Mouse (Mus musculus): ENCODE measurements at regions not wholly inside any gene's neighbourhood (a gene's known extent, or its start where the extent isn't known, plus 50 kb on each side); places are given as distances from the start of the nearest gene placed in this dataset.
"Not testable (repeated sequence)": the region's sequence is repeated elsewhere in the genome, so short reads cannot be mapped to it uniquely, and the experiment has no call there.

- DNase-seq (ENCODE audit: extremely low spot score in 1 of 2, low spot score in 1 of 2) = no peak
These were observed 274.1 kb downstream of the Rpia start for GRCm38 (mm10) chr6:70517932-70518331.

- DNase-seq (ENCODE audit: extremely low spot score in 1 of 2, low spot score in 1 of 2) = no peak
These were observed 323.2 kb downstream of the Rpia start for GRCm38 (mm10) chr6:70468623-70469479.

- no peak for DNase-seq (ENCODE audit: extremely low spot score in 1 of 2, low spot score in 1 of 2)
These were observed 334.8 kb downstream of the Rpia start for GRCm38 (mm10) chr6:70457279-70457678.

- DNase-seq (ENCODE audit: extremely low spot score in 1 of 2, low spot score in 1 of 2) = not testable (repeated sequence)
These were observed 357.3 kb downstream of the Rpia start for GRCm38 (mm10) chr6:70434739-70435138.

- DNase-seq (ENCODE audit: extremely low spot score in 1 of 2, low spot score in 1 of 2) = not testable (repeated sequence)
These were observed 385.7 kb downstream of the Rpia start for GRCm38 (mm10) chr6:70406290-70406689.

- not testable (repeated sequence) for DNase-seq (ENCODE audit: extremely low spot score in 1 of 2, low spot score in 1 of 2)
These were observed 402.2 kb downstream of the Rpia start for GRCm38 (mm10) chr6:70389850-70390249.

GRCm38 (mm10) chr6:70386396-70386795 lies 405.6 kb downstream of the Rpia start:
- not testable (repeated sequence) for DNase-seq (ENCODE audit: extremely low spot score in 1 of 2, low spot score in 1 of 2)

GRCm38 (mm10) chr6:70379339-70379738 lies 412.7 kb downstream of the Rpia start:
- DNase-seq (ENCODE audit: extremely low spot score in 1 of 2, low spot score in 1 of 2) = not testable (repeated sequence)

GRCm38 (mm10) chr6:70371821-70372220 lies 420.2 kb downstream of the Rpia start:
- not testable (repeated sequence) for DNase-seq (ENCODE audit: extremely low spot score in 1 of 2, low spot score in 1 of 2)

- DNase-seq (ENCODE audit: extremely low spot score in 1 of 2, low spot score in 1 of 2) = no peak
These were observed 435.7 kb downstream of the Rpia start for GRCm38 (mm10) chr6:70356303-70356702.

GRCm38 (mm10) chr6:70342147-70342546 lies 449.9 kb downstream of the Rpia start:
- DNase-seq (ENCODE audit: extremely low spot score in 1 of 2, low spot score in 1 of 2) = no peak

GRCm38 (mm10) chr6:70340691-70341090 lies 451.3 kb downstream of the Rpia start:
- not testable (repeated sequence) for DNase-seq (ENCODE audit: extremely low spot score in 1 of 2, low spot score in 1 of 2)

GRCm38 (mm10) chr6:70315318-70315717 lies 476.7 kb downstream of the Rpia start:
- no peak for DNase-seq (ENCODE audit: extremely low spot score in 1 of 2, low spot score in 1 of 2)

GRCm38 (mm10) chr6:70314667-70315066 lies 477.4 kb downstream of the Rpia start:
- peak in 1 of 2 experiments; percentile 6 for DNase-seq (ENCODE audit: extremely low spot score in 1 of 2, low spot score in 1 of 2)

- DNase-seq (ENCODE audit: extremely low spot score in 1 of 2, low spot score in 1 of 2) = not testable (repeated sequence)
These were observed 490.9 kb downstream of the Rpia start for GRCm38 (mm10) chr6:70301100-70301499.

- not testable (repeated sequence) for DNase-seq (ENCODE audit: extremely low spot score in 1 of 2, low spot score in 1 of 2)
These were observed 531.8 kb downstream of the Rpia start for GRCm38 (mm10) chr6:70260227-70260626.

- not testable (repeated sequence) for DNase-seq (ENCODE audit: extremely low spot score in 1 of 2, low spot score in 1 of 2)
These were observed 551.9 kb downstream of the Rpia start for GRCm38 (mm10) chr6:70240167-70240566.

- no peak for DNase-seq (ENCODE audit: extremely low spot score in 1 of 2, low spot score in 1 of 2)
These were observed 564.9 kb downstream of the Rpia start for GRCm38 (mm10) chr6:70227166-70227565.

- DNase-seq (ENCODE audit: extremely low spot score in 1 of 2, low spot score in 1 of 2) = not testable (repeated sequence)
These were observed 575.4 kb downstream of the Rpia start for GRCm38 (mm10) chr6:70216632-70217031.

- DNase-seq (ENCODE audit: extremely low spot score in 1 of 2, low spot score in 1 of 2) = not testable (repeated sequence)
These were observed 576.3 kb downstream of the Rpia start for GRCm38 (mm10) chr6:70215781-70216180.
